Mouse (Mus musculus) stomach, embryonic 14.5 days (tissue): Measurements from ENCODE around the gene Gm20388. TPM values are rescaled to one million over a fixed set of nuclear protein-coding genes. Genes with fewer than 3 reads are reported as not detected.
A peak's percentile ranks its signal among the peaks of the same experiment; 100 is the strongest.

Experiments used
- ATAC-seq: fragments of 200-750 bp; cut with Nextera tagmentation; 2 replicates; pipeline ENCODE4 v1.8.0; 2017; ENCODE audit warnings: low read depth, moderate TSS enrichment; ENCODE audit not compliant: insufficient number of reproducible peaks, insufficient read depth, low FRiP score
- H3K27ac ChIP-seq: fragments of 300-500 bp; sonication (generic); 2 replicates; pipeline ENCODE4 v1.5.1; 2014; ENCODE audit warnings: mild to moderate bottlenecking, low read length, moderate library complexity, mixed read lengths
- H3K27me3 ChIP-seq: fragments of 300-500 bp; sonication (generic); 2 replicates; pipeline ENCODE4 v1.6.1; 2014; ENCODE audit warnings: low read length, control low read depth, mixed read lengths; ENCODE audit not compliant: control insufficient read depth, insufficient read depth
- H3K36me3 ChIP-seq: fragments of 300-500 bp; sonication (generic); 2 replicates; pipeline ENCODE4 v1.6.1; 2014; ENCODE audit warnings: mild to moderate bottlenecking, control low read depth, low read length, moderate library complexity, mixed read lengths; ENCODE audit not compliant: control insufficient read depth, insufficient read depth
- H3K4me1 ChIP-seq: fragments of 300-500 bp; sonication (generic); 2 replicates; pipeline ENCODE4 v1.6.1; 2014; ENCODE audit warnings: low read length, control low read depth, mixed read lengths; ENCODE audit not compliant: control insufficient read depth, insufficient read depth
- H3K4me2 ChIP-seq: fragments of 300-500 bp; sonication (generic); replicated peaks from 2 replicates; pipeline ENCODE4 v1.6.1; 2014; ENCODE audit warnings: low read depth, low read length, control low read depth
- H3K4me3 ChIP-seq: fragments of 300-500 bp; sonication (generic); 2 replicates; pipeline ENCODE4 v1.5.1; 2014; ENCODE audit warnings: low read depth, low read length, control low read depth
- H3K9ac ChIP-seq: fragments of 300-500 bp; sonication (generic); replicated peaks from 2 replicates; pipeline ENCODE4 v1.6.1; 2014; ENCODE audit warnings: low read depth, mild to moderate bottlenecking, control low read depth, low read length, moderate library complexity, mixed read lengths
- H3K9me3 ChIP-seq: fragments of 300-500 bp; sonication (generic); 2 replicates; pipeline ENCODE4 v1.6.1; 2016; ENCODE audit warnings: low read depth, low read length, control low read depth; ENCODE audit not compliant: control insufficient read depth
- WGBS: fragments of 180-500 bp; shearing (Covaris S2); extraction: QIAGEN DNeasy Blood & Tissue Kit; methylation state at CpG from one replicate; pipeline ENCODE4 v1.1.7; 2014; 5-methylcytosine and 5-hydroxymethylcytosine counted together
- polyA plus RNA-seq: library from polyadenylated mRNA; unstranded; fragments of >200 nt; fragmentation: Nextera tagmentation; extraction: Ambion mirVana; gene quantifications from 2 replicates; pipeline ENCODE4 v1.2.1, GENCODE M21; 2014

Gene Gm20388
- polyA plus RNA-seq, 1 experiment from 2014 or later = 11.4 TPM

- no peak overlapping the region for H3K4me2 ChIP-seq
- WGBS = 32% methylated on average over 14 of the region's 14 CpGs
- peak; percentile 74 for ATAC-seq
Observed at GRCm38 (mm10) chr8:122635878-122636802, 2725.5 kb downstream of the Gm20388 start.

GRCm38 (mm10) chr8:122636803-122637175, 2726.1 kb downstream of the Gm20388 start:
- Histone ChIP-seq H3K4me2 (no peak overlapping the region), H3K9me3 (no peaks in the 10 kb centered on the region), H3K9ac (no peak overlapping the region), H3K4me1 (peaks cover 35% of the 10 kb centered on the region), H3K36me3 (no peaks in the 10 kb centered on the region), H3K27ac (peak overlapping the region; percentile 21; the same call in 1 of the 2 replicates), H3K27me3 (no peaks in the 10 kb centered on the region), H3K4me3 (no peak overlapping the region)
- 37% methylated on average over 9 of the region's 9 CpGs for WGBS
- no peak for ATAC-seq

More at GRCm38 (mm10) chr8:122635878-122636802, 2725.5 kb downstream of the Gm20388 start:
- no peaks in the 10 kb centered on the region for H3K9me3 ChIP-seq
- H3K4me1 ChIP-seq = peaks cover 33% of the 10 kb centered on the region
- H3K36me3 ChIP-seq = no peaks in the 10 kb centered on the region
- no peak overlapping the region for H3K4me3 ChIP-seq
- no peaks in the 10 kb centered on the region for H3K27me3 ChIP-seq
- H3K9ac ChIP-seq = no peak overlapping the region
- H3K27ac ChIP-seq = peak overlapping the region; percentile 22

DNA sequence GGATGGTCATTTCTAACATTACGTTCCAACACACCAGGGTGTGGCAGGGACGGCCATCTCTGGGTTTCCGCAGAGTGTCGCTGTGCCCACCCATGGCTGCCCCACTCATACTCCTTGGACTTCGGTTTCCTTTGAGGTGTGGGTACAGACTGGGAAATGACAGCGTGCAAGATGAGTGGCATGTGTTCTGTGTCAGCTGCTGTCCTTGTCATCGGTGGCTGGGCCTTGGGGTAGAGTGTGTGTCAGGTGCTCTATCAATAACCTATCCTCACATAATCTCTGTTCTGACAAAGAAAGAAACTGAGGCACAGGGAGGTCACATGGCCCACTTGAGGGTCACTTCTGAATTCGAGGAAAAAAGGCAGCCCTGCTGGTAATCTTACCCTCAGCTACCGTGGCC, 2726.6 kb downstream of the Gm20388 start:
- H3K4me1 ChIP-seq = peaks cover 35% of the 10 kb centered on the region
- H3K27ac ChIP-seq = no peak overlapping the region

DNA sequence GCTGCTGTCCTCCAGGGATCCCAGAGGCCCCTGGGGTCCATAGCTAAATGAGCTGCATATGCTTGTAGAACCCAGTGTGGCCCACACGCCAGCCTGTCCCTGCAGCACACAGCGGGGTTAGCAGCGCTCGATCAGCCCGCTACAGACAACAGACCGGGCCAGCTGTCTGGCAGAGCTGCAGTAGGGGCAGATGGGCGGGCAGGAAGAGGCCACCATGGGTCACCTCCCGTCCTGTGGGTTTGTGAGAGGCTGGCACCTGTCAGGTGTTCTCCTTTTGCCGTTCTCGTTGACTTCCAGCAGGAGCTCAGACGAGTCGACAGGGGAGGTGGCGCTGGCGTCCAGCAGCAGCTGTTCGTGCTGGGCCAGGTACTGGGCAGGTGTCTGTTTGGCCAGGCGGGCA, 2728.0 kb downstream of the Gm20388 start:
- no peak overlapping the region for H3K9ac ChIP-seq
- H3K27me3 ChIP-seq = no peaks in the 10 kb centered on the region
- H3K4me1 ChIP-seq = peaks cover 35% of the 10 kb centered on the region
- H3K36me3 ChIP-seq = no peaks in the 10 kb centered on the region
- WGBS = 77% methylated on average over 16 of the region's 16 CpGs
- ATAC-seq = no peak
- H3K4me2 ChIP-seq = no peak overlapping the region
- H3K4me3 ChIP-seq = no peak overlapping the region
- H3K9me3 ChIP-seq = no peaks in the 10 kb centered on the region
- H3K27ac ChIP-seq = no peak overlapping the region; the same call in 1 of the 2 replicates

More for the DNA sequence above, 2726.6 kb downstream of the Gm20388 start:
- no peaks in the 10 kb centered on the region for H3K36me3 ChIP-seq
- no peak overlapping the region for H3K4me2 ChIP-seq
- no peaks in the 10 kb centered on the region for H3K27me3 ChIP-seq
- WGBS = 87% methylated on average over 9 of the region's 9 CpGs
- no peak overlapping the region for H3K9ac ChIP-seq
- no peak overlapping the region for H3K4me3 ChIP-seq
- no peak for ATAC-seq
- H3K9me3 ChIP-seq = no peaks in the 10 kb centered on the region

GRCm38 (mm10) chr8:122639521-122640248, 2729.0 kb downstream of the Gm20388 start:
- peak; percentile 19; the same call in 1 of the 2 replicates for ATAC-seq
- WGBS = 18% methylated on average over 16 of the region's 16 CpGs
- H3K4me1 ChIP-seq = peaks cover 35% of the 10 kb centered on the region

GRCm38 (mm10) chr8:122640825-122641224, 2730.2 kb downstream of the Gm20388 start:
- 80% methylated on average over 4 of the region's 4 CpGs for WGBS
- Histone ChIP-seq H3K4me1 (peaks cover 35% of the 10 kb centered on the region), H3K9me3 (no peaks in the 10 kb centered on the region), H3K27ac (no peak overlapping the region), H3K36me3 (no peaks in the 10 kb centered on the region), H3K9ac (no peak overlapping the region), H3K4me3 (no peak overlapping the region), H3K4me2 (no peak overlapping the region), H3K27me3 (no peaks in the 10 kb centered on the region)
- ATAC-seq = no peak

More at GRCm38 (mm10) chr8:122639521-122640248, 2729.0 kb downstream of the Gm20388 start:
- H3K4me3 ChIP-seq = no peak overlapping the region
- H3K9ac ChIP-seq = no peak overlapping the region
- peak overlapping the region; percentile 52; the same call in 1 of the 2 replicates for H3K27ac ChIP-seq
- peak overlapping the region; percentile 14; the same call in 1 of the 2 replicates for H3K4me2 ChIP-seq
- H3K9me3 ChIP-seq = no peaks in the 10 kb centered on the region
- H3K36me3 ChIP-seq = no peaks in the 10 kb centered on the region
- H3K27me3 ChIP-seq = no peaks in the 10 kb centered on the region

GRCm38 (mm10) chr8:122641406-122641805, 2730.8 kb downstream of the Gm20388 start:
- WGBS = 64% methylated on average over 15 of the region's 15 CpGs
- no peaks in the 10 kb centered on the region for H3K36me3 ChIP-seq
- H3K4me2 ChIP-seq = no peak overlapping the region
- H3K4me1 ChIP-seq = peaks cover 32% of the 10 kb centered on the region
- no peaks in the 10 kb centered on the region for H3K9me3 ChIP-seq
- no peak overlapping the region for H3K9ac ChIP-seq
- ATAC-seq = no peak
- no peak overlapping the region for H3K27ac ChIP-seq
- H3K4me3 ChIP-seq = no peak overlapping the region
- no peaks in the 10 kb centered on the region for H3K27me3 ChIP-seq

DNA sequence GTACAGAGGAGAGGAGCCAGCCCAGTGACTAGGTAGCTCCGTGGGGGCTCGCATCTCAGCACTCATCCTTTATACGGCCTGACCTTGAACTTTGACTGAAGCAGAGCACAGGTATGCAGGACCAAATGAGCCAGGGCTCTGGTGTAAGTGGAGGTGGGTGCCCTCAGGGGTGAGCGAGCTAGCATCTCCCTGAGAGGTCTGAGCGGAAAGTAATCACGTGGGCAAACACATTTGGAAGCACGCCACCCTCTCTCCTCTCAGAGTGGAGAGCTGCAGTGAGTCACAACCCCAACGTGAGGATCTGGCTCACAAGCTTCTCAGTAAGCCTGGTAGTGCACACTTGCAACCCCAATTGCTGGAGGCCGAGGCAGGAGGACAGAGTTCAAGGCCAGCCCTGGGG, 2731.4 kb downstream of the Gm20388 start:
- Histone ChIP-seq H3K36me3 (no peaks in the 10 kb centered on the region), H3K27me3 (no peaks in the 10 kb centered on the region), H3K4me3 (no peak overlapping the region), H3K9ac (no peak overlapping the region), H3K4me1 (peaks cover 25% of the 10 kb centered on the region), H3K9me3 (no peaks in the 10 kb centered on the region), H3K4me2 (no peak overlapping the region), H3K27ac (no peak overlapping the region)
- no peak for ATAC-seq
- 57% methylated on average over 9 of the region's 9 CpGs for WGBS
